Mouse (Mus musculus) C2C12 (cell line): ENCODE results near the gene Gm20388.

ENCODE experiments used
- CTCF ChIP-seq: IDR thresholded peaks from one replicate; pipeline ENCODE4 v1.5.1; 2011; ENCODE audit not compliant: control insufficient read depth, insufficient read depth, insufficient read length
- MYOG ChIP-seq: IDR thresholded peaks from one replicate; pipeline ENCODE4 v1.6.1; 2011; ENCODE audit not compliant: control insufficient read depth, insufficient read length; ENCODE audit errors: extremely low read depth

GRCm38 (mm10) chr8:120160366-120160765 lies 249.7 kb downstream of the Gm20388 start:
- no peak for TF ChIP-seq CTCF
- no peak for TF ChIP-seq MYOG
